Mouse (Mus musculus) granulocyte monocyte progenitor cell, adult 5-6 weeks (primary cell): ENCODE results near the gene Tex13a. TPM values are rescaled to one million over a fixed set of nuclear protein-coding genes. Genes with fewer than 3 reads are reported as not detected.

ENCODE experiments used
- ATAC-seq: replicated peaks from 2 replicates; pipeline ENCODE4 v1.8.0; 2016; ENCODE audit warnings: mild to moderate bottlenecking, moderate TSS enrichment, inconsistent platforms; ENCODE audit not compliant: poor library complexity, severe bottlenecking
- total RNA-seq, 2 experiments: library from RNA; stranded (forward) in 1 of 2; stranded (reverse) in 1 of 2; fragments of 200-712, 200-1000 nt in 1 of 2; fragments of >200 nt in 1 of 2; fragmentation: Nextera tagmentation in 1 of 2; gene quantifications; 2 replicates each; pipeline ENCODE4 v1.2.3; 2014 to 2017

The Tex13a gene
- total RNA-seq (2014; fragmentation: Nextera tagmentation) (not detected in 2 replicates), total RNA-seq (2017) (not detected in 2 replicates)

GRCm38 (mm10) chrX:138209480-138209879 lies at the start of gene Tex13a:
Gene Tex13a (minus strand): TSS chrX:138209580.
- ATAC-seq = no peak

GRCm38 (mm10) chrX:138234626-138235025 lies 25.2 kb upstream of the Tex13a start:
- no peak for ATAC-seq

DNA sequence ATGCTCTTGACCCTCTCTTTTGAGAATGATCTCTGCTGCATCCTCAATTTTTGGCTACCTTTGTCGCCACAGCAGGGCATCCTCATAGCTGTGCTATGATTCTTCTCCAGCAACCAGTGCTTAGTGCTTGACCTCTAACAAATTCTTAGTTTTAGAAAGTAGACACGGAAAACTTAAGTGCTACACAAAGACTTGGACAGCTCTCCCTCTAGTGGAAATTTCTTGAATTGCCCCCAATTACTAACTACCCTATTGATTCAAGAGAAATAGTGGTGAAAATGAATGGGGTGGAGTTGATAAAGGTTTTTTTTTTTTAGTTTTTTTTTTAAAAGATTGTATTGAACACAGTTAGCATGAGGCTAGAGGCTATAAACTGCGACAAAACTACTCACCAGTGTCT lies 39.2 kb downstream of the Tex13a start:
- ATAC-seq = no peak
